Mouse (Mus musculus): ENCODE data around the gene Pdk2.

- TF ChIP-seq POLR2A (IDR thresholded peaks at IDR 0.05; ENCODE audit: low read depth, low read length) = no peak
- TF ChIP-seq CTCF (IDR thresholded peaks at IDR 0.05; ENCODE audit: borderline replicate concordance, insufficient read depth, low read length) = no peak
Measured at GRCm38 (mm10) chr11:94979462-94980179, 61.5 kb downstream of the Pdk2 start.
